Mouse (Mus musculus): ENCODE results near the gene Slc25a51. TPM values are rescaled to one million over a fixed set of nuclear protein-coding genes. Genes with fewer than 3 reads are reported as not detected.
A peak's percentile ranks its signal among the peaks of the same experiment; 100 is the strongest.

The Slc25a51 gene
- 77.6 and 79.9 TPM in 2 replicates for polyA plus RNA-seq (2016; fragmentation: Nextera tagmentation; extraction: Ambion mirVana)

- Histone ChIP-seq H3K36me3 (peaks cover 18% of the 10 kb centered on the region), H3K4me3 (peak within 1 kb of the TSS; percentile 99), H3K4me1 (replicated peaks) (peaks cover 33% of the 10 kb centered on the region), H3K27ac (peak within 1 kb of the TSS; percentile 98), H3K27me3 (ENCODE audit: insufficient read depth, poor library complexity, severe bottlenecking) (peaks cover 31% of the 10 kb centered on the region), H3K9me3 (no peaks in the 10 kb centered on the region)
- under 1% methylated on average over 67 of the region's 67 CpGs for WGBS
- DNase-seq (ENCODE audit: low spot score) = peak; percentile 92
Measured at GRCm38 (mm10) chr4:45408427-45409132, at the start of gene Slc25a51. Gene Slc25a51 (minus strand): TSS chr4:45408766.

- Histone ChIP-seq H3K27me3 (ENCODE audit: insufficient read depth, poor library complexity, severe bottlenecking) (no peaks in the 10 kb centered on the region; the same call in 1 of the 2 replicates), H3K4me1 (replicated peaks) (peaks cover 49% of the 10 kb centered on the region), H3K9me3 (no peaks in the 10 kb centered on the region), H3K27ac (no peak overlapping the region), H3K4me3 (no peak overlapping the region), H3K36me3 (peaks cover 27% of the 10 kb centered on the region)
- WGBS = 94% methylated on average over 2 of the region's 2 CpGs
- no peak for DNase-seq (ENCODE audit: low spot score)
Measured at GRCm38 (mm10) chr4:45457543-45457942, 49.0 kb upstream of the Slc25a51 start.

- no peak overlapping the region for H3K27ac ChIP-seq
- H3K27me3 ChIP-seq (ENCODE audit: insufficient read depth, poor library complexity, severe bottlenecking) = peaks cover 6% of the 10 kb centered on the region; the same call in 1 of the 2 replicates
- 92% methylated on average over 4 of the region's 4 CpGs for WGBS
- DNase-seq (ENCODE audit: low spot score) = no peak
- H3K4me3 ChIP-seq = no peak overlapping the region
- H3K36me3 ChIP-seq = peaks cover 27% of the 10 kb centered on the region
- H3K9me3 ChIP-seq = no peaks in the 10 kb centered on the region
- peaks cover 56% of the 10 kb centered on the region for H3K4me1 ChIP-seq (replicated peaks)
Measured at GRCm38 (mm10) chr4:45455001-45455400, 46.4 kb upstream of the Slc25a51 start.

- H3K4me1 ChIP-seq (replicated peaks) = peaks cover 53% of the 10 kb centered on the region
- peaks cover 27% of the 10 kb centered on the region for H3K36me3 ChIP-seq
- no peak overlapping the region for H3K4me3 ChIP-seq
- no peak for DNase-seq (ENCODE audit: low spot score)
- H3K27ac ChIP-seq = peak overlapping the region; percentile 37; the same call in 1 of the 2 replicates
- 72% methylated on average over 3 of the region's 3 CpGs for WGBS
- H3K27me3 ChIP-seq (ENCODE audit: insufficient read depth, poor library complexity, severe bottlenecking) = peaks cover 6% of the 10 kb centered on the region; the same call in 1 of the 2 replicates
- no peaks in the 10 kb centered on the region for H3K9me3 ChIP-seq
Measured at GRCm38 (mm10) chr4:45453271-45453851, 44.8 kb upstream of the Slc25a51 start.

GRCm38 (mm10) chr4:45452569-45453111 lies 44.1 kb upstream of the Slc25a51 start:
- 59% methylated on average over 7 of the region's 7 CpGs for WGBS
- no peak overlapping the region for H3K4me3 ChIP-seq
- H3K4me1 ChIP-seq (replicated peaks) = peaks cover 57% of the 10 kb centered on the region
- H3K9me3 ChIP-seq = no peaks in the 10 kb centered on the region
- H3K36me3 ChIP-seq = peaks cover 23% of the 10 kb centered on the region
- peak overlapping the region; percentile 37 for H3K27ac ChIP-seq
- no peak for DNase-seq (ENCODE audit: low spot score)
- H3K27me3 ChIP-seq (ENCODE audit: insufficient read depth, poor library complexity, severe bottlenecking) = peaks cover 6% of the 10 kb centered on the region; the same call in 1 of the 2 replicates

GRCm38 (mm10) chr4:45449012-45449411 lies 40.4 kb upstream of the Slc25a51 start:
- peaks cover 88% of the 10 kb centered on the region for H3K4me1 ChIP-seq (replicated peaks)
- H3K4me3 ChIP-seq = no peak overlapping the region
- WGBS = 78% methylated on average over 5 of the region's 5 CpGs
- H3K27me3 ChIP-seq (ENCODE audit: insufficient read depth, poor library complexity, severe bottlenecking) = peaks cover 6% of the 10 kb centered on the region; the same call in 1 of the 2 replicates
- no peak overlapping the region for H3K27ac ChIP-seq
- peaks cover 17% of the 10 kb centered on the region for H3K36me3 ChIP-seq
- no peak for DNase-seq (ENCODE audit: low spot score)
- no peaks in the 10 kb centered on the region for H3K9me3 ChIP-seq

- peaks cover 88% of the 10 kb centered on the region for H3K4me1 ChIP-seq (replicated peaks)
- H3K27me3 ChIP-seq (ENCODE audit: insufficient read depth, poor library complexity, severe bottlenecking) = peaks cover 6% of the 10 kb centered on the region; the same call in 1 of the 2 replicates
- no peak overlapping the region for H3K4me3 ChIP-seq
- no peak overlapping the region for H3K27ac ChIP-seq
- WGBS = 87% methylated on average over 7 of the region's 7 CpGs
- H3K36me3 ChIP-seq = peaks cover 22% of the 10 kb centered on the region
- DNase-seq (ENCODE audit: low spot score) = no peak
- no peaks in the 10 kb centered on the region for H3K9me3 ChIP-seq
Measured at GRCm38 (mm10) chr4:45448481-45448880, 39.9 kb upstream of the Slc25a51 start.

- H3K9me3 ChIP-seq = no peaks in the 10 kb centered on the region
- H3K4me3 ChIP-seq = no peak overlapping the region
- H3K27ac ChIP-seq = no peak overlapping the region; the same call in 1 of the 2 replicates
- H3K27me3 ChIP-seq (ENCODE audit: insufficient read depth, poor library complexity, severe bottlenecking) = peaks cover 6% of the 10 kb centered on the region; the same call in 1 of the 2 replicates
- DNase-seq (ENCODE audit: low spot score) = no peak
- WGBS = 88% methylated on average over 5 of the region's 5 CpGs
- peaks cover 27% of the 10 kb centered on the region for H3K36me3 ChIP-seq
- peaks cover 82% of the 10 kb centered on the region for H3K4me1 ChIP-seq (replicated peaks)
Measured at GRCm38 (mm10) chr4:45447196-45447595, 38.6 kb upstream of the Slc25a51 start.

- Histone ChIP-seq H3K4me3 (no peak overlapping the region), H3K4me1 (replicated peaks) (peaks cover 75% of the 10 kb centered on the region), H3K27ac (0 out of 2 replicates have a peak overlapping the region, but pooled peaks have one; percentile 54), H3K9me3 (no peaks in the 10 kb centered on the region), H3K27me3 (ENCODE audit: insufficient read depth, poor library complexity, severe bottlenecking) (0 out of 2 replicates have a peak, but pooled peaks cover 3% of the 10 kb centered on the region), H3K36me3 (peaks cover 34% of the 10 kb centered on the region)
- DNase-seq (ENCODE audit: low spot score) = no peak
- 60% methylated on average over 3 of the region's 3 CpGs for WGBS
Measured at GRCm38 (mm10) chr4:45445235-45445634, 36.7 kb upstream of the Slc25a51 start.

- H3K4me3 ChIP-seq = no peak overlapping the region
- 0 out of 2 replicates have a peak, but pooled peaks cover 3% of the 10 kb centered on the region for H3K27me3 ChIP-seq (ENCODE audit: insufficient read depth, poor library complexity, severe bottlenecking)
- H3K4me1 ChIP-seq (replicated peaks) = peaks cover 75% of the 10 kb centered on the region
- H3K36me3 ChIP-seq = peaks cover 34% of the 10 kb centered on the region
- 45% methylated on average over 4 of the region's 4 CpGs for WGBS
- DNase-seq (ENCODE audit: low spot score) = no peak
- peak overlapping the region; percentile 20 for H3K27ac ChIP-seq
- no peaks in the 10 kb centered on the region for H3K9me3 ChIP-seq
Measured at GRCm38 (mm10) chr4:45444813-45445212, 36.2 kb upstream of the Slc25a51 start.

GRCm38 (mm10) chr4:45443652-45444051 lies 35.1 kb upstream of the Slc25a51 start:
- Histone ChIP-seq H3K9me3 (no peaks in the 10 kb centered on the region), H3K36me3 (peaks cover 34% of the 10 kb centered on the region), H3K27ac (0 out of 2 replicates have a peak overlapping the region, but pooled peaks have one; percentile 30), H3K4me1 (replicated peaks) (peaks cover 77% of the 10 kb centered on the region), H3K4me3 (no peak overlapping the region), H3K27me3 (ENCODE audit: insufficient read depth, poor library complexity, severe bottlenecking) (0 out of 2 replicates have a peak, but pooled peaks cover 3% of the 10 kb centered on the region)
- no peak for DNase-seq (ENCODE audit: low spot score)
- 83% methylated on average over 7 of the region's 7 CpGs for WGBS

GRCm38 (mm10) chr4:45442237-45442636 lies 33.7 kb upstream of the Slc25a51 start:
- Histone ChIP-seq H3K27ac (0 out of 2 replicates have a peak overlapping the region, but pooled peaks have one; percentile 9), H3K4me1 (replicated peaks) (peaks cover 81% of the 10 kb centered on the region), H3K27me3 (ENCODE audit: insufficient read depth, poor library complexity, severe bottlenecking) (0 out of 2 replicates have a peak, but pooled peaks cover 3% of the 10 kb centered on the region), H3K9me3 (no peaks in the 10 kb centered on the region), H3K4me3 (no peak overlapping the region), H3K36me3 (peaks cover 30% of the 10 kb centered on the region)
- WGBS = 68% methylated on average over 3 of the region's 3 CpGs
- DNase-seq (ENCODE audit: low spot score) = no peak

Measured in hindbrain, embryonic 10.5 days (tissue).